Mouse (Mus musculus) ES-Bruce4 (cell line): ENCODE measurements around the gene Fndc5. TPM values are rescaled to one million over a fixed set of nuclear protein-coding genes. Genes with fewer than 3 reads are reported as not detected.

Experiments
- H3K27ac ChIP-seq: 2 replicates; pipeline ENCODE4 v1.5.1; 2012; ENCODE audit warnings: low read length, inconsistent platforms; ENCODE audit not compliant: insufficient read depth
- H3K27me3 ChIP-seq: 2 replicates; pipeline ENCODE4 v1.6.1; 2012; ENCODE audit warnings: mild to moderate bottlenecking, low read length, inconsistent platforms; ENCODE audit not compliant: control insufficient read depth, poor library complexity, insufficient read depth, severe bottlenecking
- H3K36me3 ChIP-seq: 2 replicates; pipeline ENCODE4 v1.6.1; 2012; ENCODE audit warnings: inconsistent platforms, mild to moderate bottlenecking, low read length, moderate library complexity; ENCODE audit not compliant: control insufficient read depth, poor library complexity, insufficient read depth, severe bottlenecking
- H3K4me1 ChIP-seq: one replicate; pipeline ENCODE4 v1.8.1; 2011; ENCODE audit warnings: low read length; ENCODE audit not compliant: control insufficient read depth, insufficient read depth
- H3K4me3 ChIP-seq: 2 replicates; pipeline ENCODE4 v1.5.1; 2011; ENCODE audit warnings: low read depth, mild to moderate bottlenecking, low read length
- H3K9ac ChIP-seq: 2 replicates; pipeline ENCODE4 v1.6.1; 2012; ENCODE audit warnings: low read depth, mild to moderate bottlenecking, inconsistent platforms; ENCODE audit not compliant: poor library complexity, severe bottlenecking
- H3K9me3 ChIP-seq: replicated peaks from 2 replicates; pipeline ENCODE4 v1.6.1; 2012; ENCODE audit warnings: mild to moderate bottlenecking, low read length, inconsistent platforms; ENCODE audit not compliant: control insufficient read depth, poor library complexity, insufficient read depth, severe bottlenecking
- CTCF ChIP-seq: IDR thresholded peaks from one replicate; pipeline ENCODE4 v1.8.1; 2011; ENCODE audit warnings: low read depth, low read length
- EP300 ChIP-seq: IDR thresholded peaks from 2 replicates; pipeline ENCODE4 v1.6.1; 2011; ENCODE audit warnings: low read depth, low read length; ENCODE audit not compliant: insufficient read depth
- POLR2A ChIP-seq: IDR thresholded peaks from one replicate; pipeline ENCODE4 v1.8.1; 2011; ENCODE audit warnings: low read length; ENCODE audit not compliant: insufficient read depth
- polyA plus RNA-seq: library from polyadenylated mRNA; stranded (reverse); fragments of >200 nt; gene quantifications from 2 replicates; pipeline ENCODE4 v1.2.4, GENCODE M21; 2011; ENCODE audit warnings: low read depth; ENCODE audit not compliant: missing spikeins, insufficient read depth, insufficient read length

Gene Fndc5
- polyA plus RNA-seq, 1 experiment: 2.7 TPM

GRCm38 (mm10) chr4:129190538-129190937 is 53.7 kb downstream of the Fndc5 start:
- H3K27me3 ChIP-seq: no peaks in the 10 kb centered on the region
- no peaks in the 10 kb centered on the region for H3K9me3 ChIP-seq
- H3K4me1 ChIP-seq: no peaks in the 10 kb centered on the region
- H3K36me3 ChIP-seq: peaks cover 11% of the 10 kb centered on the region
- H3K9ac ChIP-seq: peak overlapping the region; percentile 93
- TF ChIP-seq EP300 (no peak), POLR2A (no peak), CTCF (no peak)
- peak overlapping the region; percentile 64 for H3K27ac ChIP-seq
- peak overlapping the region; percentile 97 for H3K4me3 ChIP-seq

- H3K4me3 ChIP-seq: peak overlapping the region; percentile 13; the same call in 1 of the 2 replicates
- TF ChIP-seq EP300: no peak
- TF ChIP-seq POLR2A: no peak
- TF ChIP-seq CTCF: no peak
- H3K4me1 ChIP-seq: no peaks in the 10 kb centered on the region
- no peaks in the 10 kb centered on the region for H3K27me3 ChIP-seq
- peak overlapping the region; percentile 93 for H3K9ac ChIP-seq
- H3K9me3 ChIP-seq: no peaks in the 10 kb centered on the region
- H3K36me3 ChIP-seq: peaks cover 22% of the 10 kb centered on the region
- H3K27ac ChIP-seq: no peak overlapping the region
Observed at GRCm38 (mm10) chr4:129191691-129192090, 54.9 kb downstream of the Fndc5 start.

Other genes with a start within 250 kb of the Fndc5 start
- 31.9 and 32.9 TPM in 2 replicates for gene Azin2, start 174.6 kb upstream of the Fndc5 start, polyA plus RNA-seq
- gene Ak2, start 145.0 kb upstream of the Fndc5 start, polyA plus RNA-seq: 204 and 208 TPM in 2 replicates
- 38.8 and 43.4 TPM in 2 replicates for gene Rnf19b, start 78.7 kb upstream of the Fndc5 start, polyA plus RNA-seq
- 6.9 and 8.9 TPM in 2 replicates for gene Tmem54, start 31.5 kb upstream of the Fndc5 start, polyA plus RNA-seq
- 0.88 and 1.5 TPM in 2 replicates for gene Hpca, start 15.0 kb upstream of the Fndc5 start, polyA plus RNA-seq
- gene S100pbp, start 52.7 kb downstream of the Fndc5 start, polyA plus RNA-seq: 80.0 and 83.5 TPM in 2 replicates
- gene Yars, start 52.8 kb downstream of the Fndc5 start, polyA plus RNA-seq: 90.6 and 99.8 TPM in 2 replicates
- 50.2 and 55.1 TPM in 2 replicates for gene C77080, start 124.4 kb downstream of the Fndc5 start, polyA plus RNA-seq
- gene Sync, start 150.6 kb downstream of the Fndc5 start, polyA plus RNA-seq: 0.87 and 0.90 TPM in 2 replicates
- gene Rbbp4, start 198.4 kb downstream of the Fndc5 start, polyA plus RNA-seq: 375 and 419 TPM in 2 replicates
- 138 and 146 TPM in 2 replicates for gene Zbtb8os, start 198.7 kb downstream of the Fndc5 start, polyA plus RNA-seq
- gene Zbtb8a, start 241.1 kb downstream of the Fndc5 start, polyA plus RNA-seq: 20.7 and 21.1 TPM in 2 replicates